Mouse (Mus musculus) cerebellum, adult 2 months (tissue): ENCODE measurements at regions not wholly inside any gene's neighbourhood (a gene's known extent, or its start where the extent isn't known, plus 50 kb on each side); places are given as distances from the start of the nearest gene placed in this dataset.

Experiments
- CTCF ChIP-seq: fragments of 200-500 bp; IDR thresholded peaks from 2 replicates; pipeline ENCODE4 v1.5.1; 2011; ENCODE audit warnings: low read depth, mild to moderate bottlenecking, control low read depth, low read length, moderate library complexity, borderline replicate concordance; ENCODE audit not compliant: insufficient read depth
- POLR2A ChIP-seq: fragments of 200-500 bp; IDR thresholded peaks from 2 replicates; pipeline ENCODE4 v1.6.1; 2011; ENCODE audit warnings: low read length, control low read depth, borderline replicate concordance; ENCODE audit not compliant: insufficient read depth

DNA sequence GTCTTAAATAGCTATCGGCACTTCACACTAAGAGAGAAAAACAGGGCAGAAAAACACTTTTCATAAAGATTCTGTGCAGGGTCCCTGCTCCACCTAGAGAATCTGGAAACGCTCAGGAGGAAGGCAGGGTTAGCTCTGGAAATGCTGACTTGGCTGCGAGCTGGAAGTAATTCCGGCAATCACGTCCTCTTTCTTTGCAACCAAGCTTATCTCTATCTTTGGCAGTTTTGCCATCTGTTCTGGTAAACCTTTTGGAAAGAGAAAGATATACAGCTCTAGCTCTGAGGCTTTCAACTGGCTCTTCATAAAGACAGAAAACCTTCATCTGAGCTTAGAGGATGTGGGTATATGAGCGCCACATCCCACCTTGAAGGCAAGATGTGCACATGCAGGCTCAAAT is 63.2 kb upstream of the Phactr1 start:
- TF ChIP-seq CTCF, result no peak
- no peak for TF ChIP-seq POLR2A
